Mouse (Mus musculus): ENCODE measurements at regions not wholly inside any gene's neighbourhood (a gene's known extent, or its start where the extent isn't known, plus 50 kb on each side); places are given as distances from the start of the nearest gene placed in this dataset.
A peak's percentile ranks its signal among the peaks of the same experiment; 100 is the strongest.

- DNase-seq (ENCODE audit: low read depth, low spot score) = no peak
These were observed 432.6 kb downstream of the Mctp2 start for GRCm38 (mm10) chr7:71873817-71874216.

- DNase-seq (ENCODE audit: low read depth, low spot score) = no peak
These were observed 433.5 kb downstream of the Mctp2 start for GRCm38 (mm10) chr7:71872912-71873311.

DNA sequence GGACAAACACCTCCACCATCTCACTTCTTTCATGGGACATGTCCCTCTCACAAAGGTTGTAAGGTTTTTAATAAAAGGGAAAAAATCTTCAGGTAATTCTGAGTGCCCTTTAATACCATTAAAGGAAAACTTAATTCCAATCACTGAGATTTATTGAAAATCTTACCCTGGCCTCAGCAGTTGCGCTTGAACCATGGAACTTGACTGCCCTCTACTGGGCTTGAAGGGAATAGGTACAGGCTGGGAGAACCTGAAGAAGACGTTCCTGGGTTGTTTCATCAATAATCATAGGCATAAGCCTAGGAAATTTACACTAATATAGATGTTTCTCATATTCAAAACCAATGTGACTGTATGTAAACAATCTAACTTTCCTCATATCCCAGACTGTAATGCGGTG, 439.3 kb downstream of the Mctp2 start:
- peak; percentile 65 for DNase-seq (ENCODE audit: low read depth, low spot score)

GRCm38 (mm10) chr7:71865371-71866166, 440.8 kb downstream of the Mctp2 start:
- DNase-seq (ENCODE audit: low read depth, low spot score) = no peak

GRCm38 (mm10) chr7:71852864-71853263, 453.5 kb downstream of the Mctp2 start:
- DNase-seq (ENCODE audit: low read depth, low spot score) = no peak

- no peak for DNase-seq (ENCODE audit: low read depth, low spot score)
These were observed 457.2 kb downstream of the Mctp2 start for GRCm38 (mm10) chr7:71849174-71849573.

- no peak for DNase-seq (ENCODE audit: low read depth, low spot score)
These were observed 468.6 kb downstream of the Mctp2 start for GRCm38 (mm10) chr7:71837845-71838244.

DNA sequence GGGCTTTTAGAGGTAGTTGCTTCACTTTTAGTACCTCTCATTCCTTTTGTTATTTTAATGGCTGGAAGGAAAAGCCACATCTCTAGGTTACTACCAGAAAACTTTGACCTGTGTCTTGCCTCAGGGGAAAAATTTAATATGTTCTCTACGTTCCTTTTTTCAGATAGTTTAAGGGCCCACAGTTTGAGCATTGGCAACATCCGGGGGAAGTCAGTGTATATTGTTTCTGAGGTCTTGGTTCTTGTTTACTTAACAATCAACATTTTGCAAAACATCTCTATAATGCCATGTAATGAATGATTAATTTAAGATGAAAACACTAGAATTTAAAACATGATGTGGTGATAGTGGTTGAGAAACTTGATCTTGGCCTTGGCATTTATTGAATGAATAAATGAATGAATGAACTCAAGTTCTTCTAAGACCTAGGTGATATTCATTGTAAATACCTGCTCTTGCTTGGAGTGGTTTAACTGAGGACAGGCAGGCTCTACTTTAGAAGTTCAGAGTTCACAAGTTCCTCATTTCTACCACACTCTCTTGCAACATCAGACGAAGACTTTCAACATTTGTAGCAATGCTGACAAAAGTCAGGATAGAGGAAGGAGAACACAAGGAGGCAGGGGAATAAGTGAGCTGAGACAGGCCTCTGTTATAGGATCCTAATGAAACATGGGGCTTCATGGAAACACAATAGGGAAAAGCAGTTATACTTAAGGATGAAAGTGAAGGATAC, 474.4 kb downstream of the Mctp2 start:
- DNase-seq (ENCODE audit: low read depth, low spot score) = no peak

DNA sequence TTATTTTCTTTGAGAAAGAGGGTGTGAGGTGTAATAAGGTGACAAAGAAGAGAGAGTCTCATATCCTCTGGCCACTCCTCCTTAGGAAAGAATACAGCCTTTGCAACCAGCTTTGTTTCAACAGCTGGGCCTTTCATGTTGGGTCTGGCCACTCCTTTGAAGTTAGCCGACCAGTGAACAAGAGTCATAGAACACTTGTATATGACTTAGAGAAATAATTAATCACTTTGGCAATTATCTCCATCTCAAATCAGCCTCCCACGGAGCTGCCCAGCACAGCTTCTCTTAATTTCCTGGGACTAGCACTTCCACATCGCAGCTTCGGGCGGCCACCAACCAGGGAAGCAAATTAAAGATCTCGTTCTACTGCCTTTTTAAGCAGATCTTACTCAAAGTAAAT, 476.8 kb downstream of the Mctp2 start:
- no peak for DNase-seq (ENCODE audit: low read depth, low spot score)

DNA sequence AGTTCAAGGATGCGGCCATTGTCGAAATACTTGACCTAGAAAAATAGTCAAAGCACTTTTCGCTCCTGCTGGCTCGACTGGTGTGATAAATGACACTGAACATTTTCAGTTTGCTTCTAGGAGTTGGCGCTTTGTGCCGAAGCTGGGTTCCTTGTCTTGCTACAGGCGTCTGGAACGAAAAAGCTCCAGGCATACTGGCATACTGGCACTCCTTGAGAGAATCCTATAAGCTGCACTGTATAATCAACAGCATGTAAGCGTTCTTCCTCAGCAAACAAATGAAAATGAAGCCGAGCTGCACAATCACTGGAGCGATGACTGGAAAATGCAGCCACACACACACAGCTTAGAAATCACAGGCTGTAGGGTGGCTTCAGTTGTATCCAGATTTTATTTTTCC, 464.9 kb upstream of the Gm10295 start:
- DNase-seq (ENCODE audit: low read depth, low spot score) = no peak

DNA sequence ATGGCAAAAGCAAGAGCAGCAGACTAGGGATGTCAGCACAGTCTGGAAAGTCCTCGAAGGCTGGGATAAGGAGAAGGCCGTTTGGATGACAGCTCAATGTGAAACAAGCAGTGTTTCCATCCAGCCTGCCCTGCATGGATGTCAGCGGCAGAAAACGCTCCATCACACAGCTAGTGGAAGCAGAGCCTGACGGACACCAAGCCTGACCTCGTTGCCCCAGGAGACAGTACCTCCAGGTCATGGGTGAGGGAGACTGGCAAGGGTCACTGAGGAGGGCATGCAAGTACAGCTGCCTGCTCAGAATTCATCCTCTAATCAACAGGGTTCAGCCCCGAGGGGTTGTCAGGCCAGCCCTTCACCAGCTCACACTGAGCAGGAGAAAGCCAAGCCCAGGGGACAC, 442.9 kb upstream of the Gm10295 start:
- no peak for DNase-seq (ENCODE audit: low read depth, low spot score)

DNA sequence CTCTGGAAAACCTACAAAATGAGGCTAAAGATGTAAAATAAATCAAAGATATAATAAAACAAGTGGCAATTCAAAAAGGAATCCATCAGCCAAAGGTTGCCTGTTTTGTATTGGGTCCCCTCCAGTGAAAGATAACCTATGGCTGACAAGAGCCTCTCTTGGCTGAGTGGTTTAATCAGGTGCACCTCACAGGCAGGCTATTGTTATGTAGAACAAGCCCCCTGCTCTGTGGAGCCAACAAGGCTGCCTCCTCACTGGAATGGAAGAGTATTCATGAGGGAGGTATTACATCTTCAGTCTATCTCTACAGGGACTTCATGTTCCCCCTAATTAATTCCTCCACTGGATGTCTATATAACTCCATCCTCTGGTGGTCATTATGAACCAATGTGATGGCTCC, 437.1 kb upstream of the Gm10295 start:
- DNase-seq (ENCODE audit: low read depth, low spot score) = no peak

- DNase-seq (ENCODE audit: low read depth, low spot score) = no peak
These were observed 431.2 kb upstream of the Gm10295 start for GRCm38 (mm10) chr7:71782496-71782895.

DNA sequence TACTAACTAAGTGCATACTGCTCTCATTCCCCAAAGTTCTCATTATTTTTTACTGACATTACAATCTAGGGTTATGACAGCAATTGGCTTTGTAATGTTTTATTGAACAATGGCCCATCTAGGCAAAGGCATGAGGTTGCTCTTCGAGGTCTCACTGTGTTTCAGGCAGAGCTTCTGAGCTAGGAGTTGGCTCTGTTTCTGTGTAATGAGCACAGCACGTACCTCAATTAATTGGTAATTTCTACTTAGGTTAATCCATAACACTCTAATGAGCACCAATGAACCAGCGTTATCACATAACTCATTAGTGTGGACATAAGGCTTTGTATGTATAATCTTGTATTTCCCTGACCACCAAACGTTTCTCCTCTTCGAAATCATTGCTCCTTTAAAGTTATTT, 398.6 kb upstream of the Gm10295 start:
- no peak for DNase-seq (ENCODE audit: low read depth, low spot score)

DNA sequence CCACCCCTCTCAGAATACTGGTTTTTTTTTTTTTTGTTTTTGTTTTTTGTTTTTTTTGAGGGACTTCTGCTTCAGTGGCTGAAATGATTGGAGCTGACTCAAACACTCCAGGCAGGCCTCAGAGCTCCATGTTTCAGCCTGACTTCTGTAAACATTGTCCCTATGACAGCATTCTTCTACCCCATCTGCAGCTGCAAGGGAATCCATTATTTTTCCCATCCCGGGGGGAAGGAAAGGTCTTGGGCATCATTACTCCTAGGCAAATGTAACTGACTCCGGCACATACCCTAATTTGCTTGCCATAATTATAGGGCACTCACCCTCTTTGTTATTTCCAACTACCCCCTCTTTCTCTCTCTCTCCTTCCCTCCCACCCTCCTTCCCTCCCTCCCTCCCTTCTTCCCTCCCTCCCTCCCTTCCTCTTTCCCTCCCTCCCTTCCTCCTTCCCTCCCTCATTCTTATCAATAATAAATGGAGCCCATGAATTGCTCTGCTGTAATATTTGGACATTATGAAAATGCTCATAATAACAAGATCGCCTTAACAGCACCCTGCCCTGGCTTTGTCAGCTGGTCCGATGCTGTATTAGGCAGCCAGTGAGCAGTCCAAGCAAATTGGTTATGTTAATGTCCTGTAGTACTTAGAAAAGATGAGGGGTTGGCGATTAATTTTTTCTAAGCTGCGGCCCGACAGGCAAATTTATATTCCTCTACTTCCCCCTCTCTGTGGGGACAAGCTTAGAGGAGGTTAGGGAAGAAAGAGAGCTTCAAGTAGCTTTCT, 395.0 kb upstream of the Gm10295 start:
- DNase-seq (ENCODE audit: low read depth, low spot score) = no peak

DNA sequence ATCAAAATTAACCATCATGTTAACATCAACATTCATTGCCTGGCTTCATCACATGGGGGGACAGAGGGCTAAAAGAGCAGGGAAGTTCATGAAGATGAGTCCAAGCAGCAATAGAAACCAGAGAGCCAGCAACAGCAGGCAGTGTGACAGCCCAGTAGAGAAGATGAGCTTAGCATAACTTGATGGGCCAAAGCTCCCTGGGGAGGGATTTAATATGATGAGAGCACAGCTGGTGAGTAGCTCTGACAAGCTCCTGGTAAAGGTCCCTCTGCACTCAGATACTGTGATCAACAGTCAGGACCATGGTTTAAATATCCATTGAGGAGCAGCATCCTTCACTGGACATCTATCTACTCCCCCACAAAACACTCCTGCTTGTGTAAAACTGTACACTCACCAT, 377.2 kb upstream of the Gm10295 start:
- no peak for DNase-seq (ENCODE audit: low read depth, low spot score)

- no peak for DNase-seq (ENCODE audit: low read depth, low spot score)
These were observed 356.9 kb upstream of the Gm10295 start for GRCm38 (mm10) chr7:71708209-71708608.

GRCm38 (mm10) chr7:71706201-71706600, 354.9 kb upstream of the Gm10295 start:
- DNase-seq (ENCODE audit: low read depth, low spot score) = no peak

DNA sequence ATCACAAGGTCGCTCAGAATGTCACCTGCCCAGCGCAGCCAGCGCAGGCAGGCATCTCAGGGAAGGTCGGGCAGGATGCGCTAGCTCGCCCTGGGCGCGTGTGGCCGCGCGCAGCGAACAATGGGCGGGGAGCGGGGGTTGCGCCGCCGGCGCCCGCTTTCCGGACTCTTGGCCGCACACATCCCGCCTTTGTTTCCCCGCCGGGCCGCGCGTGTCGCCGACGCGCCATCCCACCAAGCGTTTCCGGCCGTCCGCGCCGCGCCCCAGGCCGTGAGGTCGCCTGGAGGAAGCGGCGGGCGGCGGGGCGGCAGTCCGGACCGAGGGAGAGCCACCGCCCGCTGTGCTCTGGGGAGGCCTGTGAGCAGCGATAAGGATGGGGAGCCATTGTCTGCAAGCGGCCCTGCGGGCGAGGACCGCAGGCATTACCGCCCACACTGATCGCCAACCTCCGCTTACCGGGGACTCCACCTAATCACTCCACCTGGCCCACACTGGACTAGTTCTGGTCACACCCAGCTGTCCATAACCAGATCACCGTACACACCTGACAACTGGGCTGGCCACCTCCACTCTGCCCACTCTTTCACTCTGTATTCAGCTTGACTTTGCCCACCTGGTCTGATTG, 354.3 kb upstream of the Gm10295 start:
- peak; percentile 50 for DNase-seq (ENCODE audit: low read depth, low spot score)

- no peak for DNase-seq (ENCODE audit: low read depth, low spot score)
These were observed 353.5 kb upstream of the Gm10295 start for GRCm38 (mm10) chr7:71704661-71705240.

Data from forelimb bud, embryonic 11.5 days (tissue).